Mouse (Mus musculus) C2C12 (cell line): ENCODE measurements at regions not wholly inside any gene's neighbourhood (a gene's known extent, or its start where the extent isn't known, plus 50 kb on each side); places are given as distances from the start of the nearest gene placed in this dataset.
"Not testable (repeated sequence)": the region's sequence is repeated elsewhere in the genome, so short reads cannot be mapped to it uniquely, and the experiment has no call there.

Experiments
- CEBPB ChIP-seq: IDR thresholded peaks from one replicate; pipeline ENCODE4 v1.6.1; 2011; ENCODE audit warnings: low read depth, mild to moderate bottlenecking, control low read depth, moderate library complexity
- CTCF ChIP-seq: IDR thresholded peaks from one replicate; pipeline ENCODE4 v1.5.1; 2011; ENCODE audit not compliant: control insufficient read depth, insufficient read depth, insufficient read length
- MAX ChIP-seq: IDR thresholded peaks from one replicate; pipeline ENCODE4 v1.6.1; 2011; ENCODE audit warnings: mild to moderate bottlenecking, control low read depth
- MYOD1 ChIP-seq: IDR thresholded peaks from one replicate; pipeline ENCODE4 v1.6.1; 2011; ENCODE audit warnings: low read depth; ENCODE audit not compliant: control insufficient read depth, insufficient read length
- MYOG ChIP-seq: IDR thresholded peaks from one replicate; pipeline ENCODE4 v1.6.1; 2011; ENCODE audit not compliant: control insufficient read depth, insufficient read length; ENCODE audit errors: extremely low read depth
- USF1 ChIP-seq: IDR thresholded peaks from one replicate; pipeline ENCODE4 v1.6.1; 2011; ENCODE audit warnings: low read depth, mild to moderate bottlenecking, control low read depth, moderate library complexity

DNA sequence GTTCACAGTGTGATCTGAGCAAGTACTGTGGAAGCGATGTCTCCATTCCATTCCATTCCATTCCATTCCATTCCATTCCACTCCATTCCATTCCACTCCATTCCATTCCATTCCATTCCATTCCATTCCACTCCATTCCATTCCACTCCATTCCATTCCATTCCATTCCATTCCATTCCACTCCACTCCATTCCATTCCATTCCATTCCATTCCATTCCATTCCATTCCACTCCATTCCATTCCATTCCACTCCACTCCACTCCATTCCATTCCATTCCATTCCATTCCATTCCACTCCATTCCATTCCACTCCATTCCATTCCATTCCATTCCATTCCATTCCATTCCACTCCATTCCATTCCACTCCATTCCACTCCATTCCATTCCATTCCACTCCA lies 368.0 kb upstream of the Arid1b start:
- not testable (repeated sequence) for TF ChIP-seq CTCF, MYOG, MYOD1, USF1, CEBPB, MAX
